Mouse (Mus musculus): ENCODE results near the gene S100b. TPM values are rescaled to one million over a fixed set of nuclear protein-coding genes. Genes with fewer than 3 reads are reported as not detected.

Gene S100b
- 0.80 and 1.1 TPM in 2 replicates for polyA plus RNA-seq (2014; fragmentation: Nextera tagmentation; extraction: Ambion mirVana)

DNA sequence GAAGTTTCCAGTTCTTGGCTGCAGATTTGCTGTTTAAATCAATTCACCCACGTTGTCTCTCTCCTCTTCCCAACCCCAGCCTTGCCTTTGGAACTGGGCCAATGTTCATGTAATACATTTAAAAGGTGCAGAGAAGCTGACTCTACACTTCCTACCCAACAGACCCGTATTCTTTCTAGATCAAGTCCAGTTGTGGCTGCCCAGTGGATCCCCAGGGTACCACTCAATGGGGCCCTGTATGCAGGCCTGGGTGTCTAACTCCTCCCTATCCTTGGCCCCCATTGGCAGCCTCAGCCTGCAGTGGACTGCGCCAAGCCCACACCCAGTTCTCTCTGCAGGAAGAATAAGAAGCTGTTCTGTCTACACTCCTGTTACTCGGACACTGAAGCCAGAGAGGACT is at the start of gene S100b:
S100b (plus strand) TSS at position 318 of the 400 bp plus-strand sequence.
- Histone ChIP-seq H3K9me3 (ENCODE audit: control insufficient read depth, low read length) (no peaks in the 10 kb centered on the region), H3K27me3 (ENCODE audit: control insufficient read depth, insufficient read depth, low read length) (no peaks in the 10 kb centered on the region), H3K9ac (ENCODE audit: low read length) (no peak within 1 kb of the TSS), H3K27ac (replicated peaks in 1 of 2; ENCODE audit: control insufficient read depth in 1 of 2, insufficient read depth in 1 of 2, low read depth in 2 of 2, low read length in 2 of 2) (no peak within 1 kb of the TSS), H3K4me2 (ENCODE audit: low read length) (no peak within 1 kb of the TSS), H3K36me3 (ENCODE audit: control insufficient read depth, insufficient read depth, low read length) (no peaks in the 10 kb centered on the region), H3K4me3 (ENCODE audit: control insufficient read depth in 1 of 2, insufficient read depth in 1 of 2, low read depth in 1 of 2, low read length in 2 of 2) (no peak within 1 kb of the TSS), H3K4me1 (ENCODE audit: control insufficient read depth in 2 of 2, insufficient read depth in 2 of 2, low read length in 2 of 2) (peaks cover 20 to 27% of the 10 kb centered on the region in 2 experiments)
- ATAC-seq (ENCODE audit: insufficient number of reproducible peaks, insufficient read depth, low FRiP score, low read depth) = no peak
- 48% methylated on average over 4 of the region's 4 CpGs for WGBS

DNA sequence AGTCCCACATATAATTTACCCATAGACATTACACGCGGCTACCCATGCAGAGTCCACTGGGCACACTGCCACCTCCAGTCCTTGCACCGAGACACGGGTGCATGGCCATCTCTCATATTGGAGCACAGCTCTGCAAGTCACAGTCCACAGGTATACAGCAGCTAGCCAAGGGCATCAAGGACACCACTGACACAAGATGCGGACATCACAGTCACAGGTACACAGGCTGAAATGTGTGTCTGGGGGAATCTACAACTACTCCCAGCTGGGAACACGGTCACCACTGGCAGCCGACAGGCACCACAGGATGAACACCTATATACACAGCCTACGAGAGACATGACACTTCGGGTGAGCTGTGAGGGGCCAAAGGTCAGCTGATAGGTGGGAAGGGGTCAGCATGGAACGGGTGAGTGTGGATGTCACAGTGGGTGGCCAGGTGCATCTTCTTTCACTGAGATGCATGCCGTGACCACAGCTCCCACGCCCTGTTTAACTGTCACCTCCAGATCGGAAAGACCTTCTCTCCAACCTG is 46.3 kb upstream of the S100b start:
- Histone ChIP-seq H3K9me3 (ENCODE audit: control insufficient read depth, low read length) (no peaks in the 10 kb centered on the region), H3K36me3 (ENCODE audit: control insufficient read depth, insufficient read depth, low read length) (peaks cover 51% of the 10 kb centered on the region), H3K4me3 (ENCODE audit: control insufficient read depth in 1 of 2, insufficient read depth in 1 of 2, low read depth in 1 of 2, low read length in 2 of 2) (no peak overlapping the region), H3K4me2 (ENCODE audit: low read length) (no peak overlapping the region), H3K4me1 (ENCODE audit: control insufficient read depth in 2 of 2, insufficient read depth in 2 of 2, low read length in 2 of 2) (no peaks in the 10 kb centered on the region), H3K27me3 (ENCODE audit: control insufficient read depth, insufficient read depth, low read length) (no peaks in the 10 kb centered on the region), H3K9ac (ENCODE audit: low read length) (no peak overlapping the region), H3K27ac (replicated peaks in 1 of 2; ENCODE audit: control insufficient read depth in 1 of 2, insufficient read depth in 1 of 2, low read depth in 2 of 2, low read length in 2 of 2) (no peak overlapping the region)
- WGBS = 90% methylated on average over 13 of the region's 13 CpGs
- no peak for ATAC-seq (ENCODE audit: insufficient number of reproducible peaks, insufficient read depth, low FRiP score, low read depth)

DNA sequence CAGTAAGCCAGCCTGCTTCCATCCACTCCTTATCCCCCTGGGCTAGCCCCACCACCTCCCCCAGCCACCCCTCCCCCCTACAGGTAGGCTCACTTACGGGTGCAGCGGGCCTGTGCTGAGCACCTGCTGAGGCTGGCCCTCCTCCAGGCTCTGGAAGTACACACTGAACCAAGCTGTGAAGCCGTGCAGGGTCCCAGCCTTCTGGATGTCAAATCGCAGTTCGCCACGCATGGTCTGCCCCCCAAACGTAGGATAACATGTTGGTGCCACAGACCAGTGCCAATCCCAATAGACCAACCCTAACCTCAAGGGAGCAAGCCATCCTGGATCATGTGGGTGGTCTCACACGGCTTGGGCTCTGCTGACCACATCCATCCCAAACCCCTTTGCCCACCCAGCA is 44.4 kb upstream of the S100b start:
- no peak overlapping the region for H3K27ac ChIP-seq (replicated peaks in 1 of 2; ENCODE audit: control insufficient read depth in 1 of 2, insufficient read depth in 1 of 2, low read depth in 2 of 2, low read length in 2 of 2)
- ATAC-seq (ENCODE audit: insufficient number of reproducible peaks, insufficient read depth, low FRiP score, low read depth) = no peak
- H3K4me1 ChIP-seq (ENCODE audit: control insufficient read depth in 2 of 2, insufficient read depth in 2 of 2, low read length in 2 of 2) = no peaks in the 10 kb centered on the region
- 90% methylated on average over 8 of the region's 8 CpGs for WGBS
- no peak overlapping the region for H3K4me3 ChIP-seq (ENCODE audit: control insufficient read depth in 1 of 2, insufficient read depth in 1 of 2, low read depth in 1 of 2, low read length in 2 of 2)
- peaks cover 5% of the 10 kb centered on the region for H3K9me3 ChIP-seq (ENCODE audit: control insufficient read depth, low read length)
- no peak overlapping the region for H3K4me2 ChIP-seq (ENCODE audit: low read length)
- no peak overlapping the region for H3K9ac ChIP-seq (ENCODE audit: low read length)
- no peaks in the 10 kb centered on the region for H3K27me3 ChIP-seq (ENCODE audit: control insufficient read depth, insufficient read depth, low read length)
- peaks cover 69% of the 10 kb centered on the region for H3K36me3 ChIP-seq (ENCODE audit: control insufficient read depth, insufficient read depth, low read length)

DNA sequence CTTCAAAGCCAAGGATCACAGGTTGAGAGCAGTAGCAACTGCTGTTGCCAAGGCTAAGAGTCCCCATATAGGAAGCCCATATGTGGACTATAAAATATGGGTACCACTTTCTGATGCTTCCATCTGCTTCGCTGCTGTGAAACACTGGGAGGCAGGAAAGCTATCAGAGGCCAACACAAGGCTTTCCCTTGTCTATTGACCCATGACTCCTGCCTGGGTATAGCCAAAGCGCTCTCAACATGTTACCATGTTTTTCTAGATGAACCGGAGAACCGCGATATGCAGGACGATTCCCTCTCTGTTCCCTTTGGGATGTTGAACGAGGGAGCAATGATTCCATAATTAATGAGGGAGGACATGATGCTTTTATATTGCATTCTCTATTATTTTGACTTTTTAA is 42.8 kb upstream of the S100b start:
- H3K36me3 ChIP-seq (ENCODE audit: control insufficient read depth, insufficient read depth, low read length) = peaks cover 84% of the 10 kb centered on the region

DNA sequence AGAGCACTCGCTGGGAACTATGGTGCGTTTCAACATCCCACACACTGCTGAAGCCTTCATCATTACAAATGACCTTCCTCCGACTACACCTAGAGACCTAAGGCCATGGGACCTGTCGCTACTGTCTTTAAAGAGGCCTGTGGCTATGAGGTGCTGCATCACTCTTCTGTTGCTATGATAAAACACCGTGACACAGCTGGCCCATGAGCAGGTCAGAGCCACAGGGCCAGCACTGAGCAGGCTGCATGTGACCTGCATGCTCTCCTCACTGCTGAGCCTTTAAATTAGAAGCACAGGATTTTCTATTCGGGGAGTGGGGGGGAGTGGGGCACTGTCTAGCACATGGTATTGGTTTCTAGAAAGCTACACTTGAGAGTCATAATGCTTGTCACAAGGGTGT is 41.5 kb upstream of the S100b start:
- H3K4me3 ChIP-seq (ENCODE audit: control insufficient read depth in 1 of 2, insufficient read depth in 1 of 2, low read depth in 1 of 2, low read length in 2 of 2) = no peak overlapping the region
- H3K9ac ChIP-seq (ENCODE audit: low read length) = no peak overlapping the region
- no peaks in the 10 kb centered on the region for H3K27me3 ChIP-seq (ENCODE audit: control insufficient read depth, insufficient read depth, low read length)
- no peak overlapping the region for H3K27ac ChIP-seq (replicated peaks in 1 of 2; ENCODE audit: control insufficient read depth in 1 of 2, insufficient read depth in 1 of 2, low read depth in 2 of 2, low read length in 2 of 2)
- ATAC-seq (ENCODE audit: insufficient number of reproducible peaks, insufficient read depth, low FRiP score, low read depth) = no peak
- no peaks in the 10 kb centered on the region for H3K4me1 ChIP-seq (ENCODE audit: control insufficient read depth in 2 of 2, insufficient read depth in 2 of 2, low read length in 2 of 2)
- 89% methylated on average over 6 of the region's 6 CpGs for WGBS
- H3K9me3 ChIP-seq (ENCODE audit: control insufficient read depth, low read length) = peaks cover 15% of the 10 kb centered on the region
- H3K36me3 ChIP-seq (ENCODE audit: control insufficient read depth, insufficient read depth, low read length) = peaks cover 89% of the 10 kb centered on the region
- H3K4me2 ChIP-seq (ENCODE audit: low read length) = no peak overlapping the region

More for the DNA sequence above, 42.8 kb upstream of the S100b start:
- no peak for ATAC-seq (ENCODE audit: insufficient number of reproducible peaks, insufficient read depth, low FRiP score, low read depth)
- no peak overlapping the region for H3K4me2 ChIP-seq (ENCODE audit: low read length)
- H3K27me3 ChIP-seq (ENCODE audit: control insufficient read depth, insufficient read depth, low read length) = no peaks in the 10 kb centered on the region
- WGBS = 92% methylated on average over 7 of the region's 7 CpGs
- H3K9ac ChIP-seq (ENCODE audit: low read length) = no peak overlapping the region
- H3K27ac ChIP-seq (replicated peaks in 1 of 2; ENCODE audit: control insufficient read depth in 1 of 2, insufficient read depth in 1 of 2, low read depth in 2 of 2, low read length in 2 of 2) = no peak overlapping the region
- no peaks in the 10 kb centered on the region for H3K4me1 ChIP-seq (ENCODE audit: control insufficient read depth in 2 of 2, insufficient read depth in 2 of 2, low read length in 2 of 2)
- no peak overlapping the region for H3K4me3 ChIP-seq (ENCODE audit: control insufficient read depth in 1 of 2, insufficient read depth in 1 of 2, low read depth in 1 of 2, low read length in 2 of 2)
- H3K9me3 ChIP-seq (ENCODE audit: control insufficient read depth, low read length) = peaks cover 15% of the 10 kb centered on the region

DNA sequence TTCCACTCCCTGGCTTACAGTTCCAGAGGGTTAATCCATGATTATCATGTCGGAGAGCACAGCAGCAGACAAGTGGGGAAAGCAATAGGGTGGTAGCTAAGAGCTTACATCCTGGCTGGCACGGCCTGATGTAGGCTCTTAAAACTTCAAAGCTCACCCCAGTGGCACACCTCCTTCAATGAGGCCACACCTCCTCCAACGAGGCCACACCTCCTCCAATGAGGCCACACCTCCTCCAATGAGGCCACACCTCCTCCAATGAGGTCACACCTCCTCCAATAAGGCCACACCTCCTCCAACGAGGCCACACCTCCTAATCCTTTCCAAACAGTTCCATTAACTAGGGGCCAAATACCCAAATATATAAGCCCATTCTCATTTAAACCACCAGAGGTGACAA is 39.5 kb upstream of the S100b start:
- Histone ChIP-seq H3K27ac (replicated peaks in 1 of 2; ENCODE audit: control insufficient read depth in 1 of 2, insufficient read depth in 1 of 2, low read depth in 2 of 2, low read length in 2 of 2) (no peak overlapping the region), H3K4me2 (ENCODE audit: low read length) (no peak overlapping the region), H3K4me3 (ENCODE audit: control insufficient read depth in 1 of 2, insufficient read depth in 1 of 2, low read depth in 1 of 2, low read length in 2 of 2) (no peak overlapping the region), H3K36me3 (ENCODE audit: control insufficient read depth, insufficient read depth, low read length) (peaks cover 89% of the 10 kb centered on the region), H3K4me1 (ENCODE audit: control insufficient read depth in 2 of 2, insufficient read depth in 2 of 2, low read length in 2 of 2) (no peaks in the 10 kb centered on the region), H3K9me3 (ENCODE audit: control insufficient read depth, low read length) (peaks cover 15% of the 10 kb centered on the region), H3K27me3 (ENCODE audit: control insufficient read depth, insufficient read depth, low read length) (no peaks in the 10 kb centered on the region), H3K9ac (ENCODE audit: low read length) (no peak overlapping the region)
- WGBS = 87% methylated on average over 4 of the region's 4 CpGs
- no peak for ATAC-seq (ENCODE audit: insufficient number of reproducible peaks, insufficient read depth, low FRiP score, low read depth)

DNA sequence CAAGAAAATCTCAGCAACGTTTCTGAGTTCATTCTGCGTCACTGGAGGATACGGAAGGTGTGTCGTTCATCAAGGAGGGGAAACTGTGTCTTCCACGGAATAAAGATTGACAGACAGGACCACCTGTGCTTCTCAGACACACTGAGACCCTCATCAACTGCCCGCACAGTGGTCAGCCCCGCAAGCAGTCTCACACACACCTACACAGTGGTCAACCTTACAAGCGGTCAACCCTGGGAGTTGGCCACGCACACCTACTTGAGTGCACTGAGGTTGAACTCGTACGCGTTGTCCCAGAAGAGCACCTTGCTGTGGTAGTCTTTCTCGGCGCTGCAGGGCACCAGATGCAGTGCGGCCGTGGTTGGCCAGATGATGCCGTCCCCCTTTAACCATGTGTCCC is 36.6 kb upstream of the S100b start:
- Histone ChIP-seq H3K4me2 (ENCODE audit: low read length) (no peak overlapping the region), H3K36me3 (ENCODE audit: control insufficient read depth, insufficient read depth, low read length) (peaks cover 95% of the 10 kb centered on the region), H3K9ac (ENCODE audit: low read length) (no peak overlapping the region), H3K4me3 (ENCODE audit: control insufficient read depth in 1 of 2, insufficient read depth in 1 of 2, low read depth in 1 of 2, low read length in 2 of 2) (no peak overlapping the region), H3K9me3 (ENCODE audit: control insufficient read depth, low read length) (peaks cover 15% of the 10 kb centered on the region), H3K4me1 (ENCODE audit: control insufficient read depth in 2 of 2, insufficient read depth in 2 of 2, low read length in 2 of 2) (no peaks in the 10 kb centered on the region), H3K27ac (replicated peaks in 1 of 2; ENCODE audit: control insufficient read depth in 1 of 2, insufficient read depth in 1 of 2, low read depth in 2 of 2, low read length in 2 of 2) (no peak overlapping the region), H3K27me3 (ENCODE audit: control insufficient read depth, insufficient read depth, low read length) (no peaks in the 10 kb centered on the region)
- ATAC-seq (ENCODE audit: insufficient number of reproducible peaks, insufficient read depth, low FRiP score, low read depth) = no peak
- 96% methylated on average over 17 of the region's 17 CpGs for WGBS

DNA sequence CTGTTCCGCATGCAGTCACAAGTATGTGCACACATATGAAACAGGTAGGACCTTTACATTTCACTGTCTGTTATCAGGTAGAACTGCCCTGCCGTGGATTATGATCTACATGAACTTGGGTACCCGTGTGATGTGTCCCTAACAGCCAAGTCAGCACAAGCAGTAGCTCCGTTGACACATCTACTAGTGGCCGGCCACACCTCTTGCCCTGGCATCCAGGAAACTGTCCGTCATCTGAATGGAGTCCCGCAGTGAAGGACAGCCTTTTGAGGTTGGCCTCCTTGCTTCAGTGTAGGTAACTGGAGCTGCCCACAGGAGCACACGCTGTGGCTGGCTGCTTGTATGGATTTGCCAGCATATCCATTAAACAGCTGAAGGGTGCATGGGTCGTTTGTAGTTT is 35.4 kb upstream of the S100b start:
- no peak for ATAC-seq (ENCODE audit: insufficient number of reproducible peaks, insufficient read depth, low FRiP score, low read depth)
- Histone ChIP-seq H3K27me3 (ENCODE audit: control insufficient read depth, insufficient read depth, low read length) (no peaks in the 10 kb centered on the region), H3K36me3 (ENCODE audit: control insufficient read depth, insufficient read depth, low read length) (peaks cover 98% of the 10 kb centered on the region), H3K9me3 (ENCODE audit: control insufficient read depth, low read length) (peaks cover 15% of the 10 kb centered on the region), H3K4me3 (ENCODE audit: control insufficient read depth in 1 of 2, insufficient read depth in 1 of 2, low read depth in 1 of 2, low read length in 2 of 2) (no peak overlapping the region), H3K9ac (ENCODE audit: low read length) (no peak overlapping the region), H3K4me2 (ENCODE audit: low read length) (no peak overlapping the region), H3K4me1 (ENCODE audit: control insufficient read depth in 2 of 2, insufficient read depth in 2 of 2, low read length in 2 of 2) (no peaks in the 10 kb centered on the region), H3K27ac (replicated peaks in 1 of 2; ENCODE audit: control insufficient read depth in 1 of 2, insufficient read depth in 1 of 2, low read depth in 2 of 2, low read length in 2 of 2) (no peak overlapping the region)
- 76% methylated on average over 9 of the region's 9 CpGs for WGBS
